ENCODE assay signal across 7 mouse cellular contexts in the genomic region with DNA sequence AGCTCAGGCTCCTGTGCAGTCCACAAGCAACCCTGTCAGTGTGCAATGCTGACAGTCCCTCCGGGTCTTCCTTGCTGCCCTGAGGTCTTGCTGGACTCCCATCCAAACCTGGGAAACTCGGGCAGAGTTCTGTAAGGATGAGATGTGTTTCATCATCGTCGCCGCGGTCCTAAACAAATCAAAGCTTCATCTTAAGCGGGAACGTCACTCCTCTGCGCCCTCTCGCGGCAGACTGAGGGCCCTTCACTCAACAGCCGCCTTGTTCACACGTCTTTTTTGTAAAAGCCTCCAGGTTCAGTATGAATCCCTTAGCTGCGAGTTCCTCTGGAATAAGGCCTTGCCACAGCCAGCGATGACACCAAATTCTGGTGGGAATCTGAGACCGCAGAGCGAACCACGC. TPM values are rescaled to one million over a fixed set of nuclear protein-coding genes. Genes with fewer than 3 reads are reported as not detected.
DNase-seq lines count a peak whose midpoint lies in the region; ATAC-seq lines count a peak whose summit lies in the region.

No protein-coding gene starts in this region.

- no peak overlapping the region for H3K9ac ChIP-seq in midbrain, embryonic 15.5 days

- ATAC-seq in midbrain, embryonic 15.5 days (replicated peaks), result peak; percentile 52; the same call in 1 of the 2 replicates

- intact Hi-C loops in left cerebral cortex, postnatal 4 days (cut with DNase I), result no loop called here

- no peaks in the 10 kb centered on the region for H3K36me3 ChIP-seq in midbrain, embryonic 15.5 days (replicated peaks)

- H3K4me3 ChIP-seq in midbrain, embryonic 15.5 days, result peak overlapping the region; percentile 19

- H3K27ac ChIP-seq in midbrain, embryonic 15.5 days, result peak overlapping the region; percentile 42; the same call in 1 of the 2 replicates

- no peaks in the 10 kb centered on the region for H3K9me3 ChIP-seq in midbrain, embryonic 15.5 days

- DNase-seq in adrenal gland, postnatal 10 days, result peak; percentile 84
- DNase-seq in embryo, embryonic 11.5 days (ENCODE audit: low read depth, low spot score), result peak; percentile 72
- peak; percentile 90 for DNase-seq in heart, adult 11 months
- DNase-seq in kidney, adult 11 months, result peak; percentile 38
- DNase-seq in left cerebral cortex, postnatal 4 days, result peak; percentile 82
- DNase-seq in spleen, adult 18-20 months, result peak; percentile 28 to 72

- 0 out of 2 replicates have a peak, but pooled peaks cover 7% of the 10 kb centered on the region for H3K4me1 ChIP-seq in midbrain, embryonic 15.5 days

- H3K4me2 ChIP-seq in midbrain, embryonic 15.5 days, result peak overlapping the region; percentile 47

- whole genome bisulfite sequencing in midbrain, embryonic 15.5 days, result 5% methylated on average over 18 of the region's 18 CpGs

- H3K27me3 ChIP-seq in midbrain, embryonic 15.5 days (replicated peaks), result no peaks in the 10 kb centered on the region

RNA-seq across cellular contexts. Expression of a gene that starts 0.8 kb away (rescaled TPM):
- under 1 TPM in 1 of 2 experiments, not detected in 1; 0.21 TPM for total RNA-seq in adrenal gland, postnatal 10 days (2021)
- total RNA-seq in left cerebral cortex, postnatal 4 days (2021), result 1 to 10 TPM; 2.5 to 3.4 TPM
- polyA plus RNA-seq in midbrain, embryonic 15.5 days (2015; fragmentation: Nextera tagmentation; extraction: Ambion mirVana), result 3.0 and 3.6 TPM in 2 replicates

RNA-seq across cellular contexts. Expression of a gene that starts 5.8 kb away (rescaled TPM):
- total RNA-seq in adrenal gland, postnatal 10 days (2021), result not detected
- not detected for total RNA-seq in left cerebral cortex, postnatal 4 days (2021)
- polyA plus RNA-seq in midbrain, embryonic 15.5 days (2015; fragmentation: Nextera tagmentation; extraction: Ambion mirVana), result not detected in 2 replicates

RNA-seq across cellular contexts. Expression of a gene that starts 36.0 kb away (rescaled TPM):
- 10 to 100 TPM; 39.1 to 55.8 TPM for total RNA-seq in adrenal gland, postnatal 10 days (2021)
- 100 to 1,000 TPM; 166 to 169 TPM for total RNA-seq in left cerebral cortex, postnatal 4 days (2021)
- 270 and 271 TPM in 2 replicates for polyA plus RNA-seq in midbrain, embryonic 15.5 days (2015; fragmentation: Nextera tagmentation; extraction: Ambion mirVana)

RNA-seq across cellular contexts. Expression of a gene that starts 37.5 kb away (rescaled TPM):
- 1 to 10 TPM; 4.3 to 8.2 TPM for total RNA-seq in adrenal gland, postnatal 10 days (2021)
- 1 to 10 TPM; 1.2 TPM for total RNA-seq in left cerebral cortex, postnatal 4 days (2021)
- 4.8 and 6.8 TPM in 2 replicates for polyA plus RNA-seq in midbrain, embryonic 15.5 days (2015; fragmentation: Nextera tagmentation; extraction: Ambion mirVana)

Comparison
In these comparisons a context has a peak if more than half of its experiments do, and no peak if none do; other contexts are left out.
1. Peak in every context shown above with its lines: DNase-seq, ATAC-seq, H3K4me3 ChIP-seq and H3K27ac ChIP-seq.
2. DNase-seq: peak in every context shown above with its lines; median percentile 90 in heart, adult 11 months; 84 in adrenal gland, postnatal 10 days; 82 in left cerebral cortex, postnatal 4 days; 72 in embryo, embryonic 11.5 days; 50 in spleen, adult 18-20 months; 38 in kidney, adult 11 months.